Mouse (Mus musculus) cerebellum, adult 2 months (tissue): ENCODE measurements at regions not wholly inside any gene's neighbourhood (a gene's known extent, or its start where the extent isn't known, plus 50 kb on each side); places are given as distances from the start of the nearest gene placed in this dataset.

ENCODE experiments used
- CTCF ChIP-seq: fragments of 200-500 bp; IDR thresholded peaks from 2 replicates; pipeline ENCODE4 v1.5.1; 2011; ENCODE audit warnings: low read depth, mild to moderate bottlenecking, control low read depth, low read length, moderate library complexity, borderline replicate concordance; ENCODE audit not compliant: insufficient read depth
- POLR2A ChIP-seq: fragments of 200-500 bp; IDR thresholded peaks from 2 replicates; pipeline ENCODE4 v1.6.1; 2011; ENCODE audit warnings: low read length, control low read depth, borderline replicate concordance; ENCODE audit not compliant: insufficient read depth

DNA sequence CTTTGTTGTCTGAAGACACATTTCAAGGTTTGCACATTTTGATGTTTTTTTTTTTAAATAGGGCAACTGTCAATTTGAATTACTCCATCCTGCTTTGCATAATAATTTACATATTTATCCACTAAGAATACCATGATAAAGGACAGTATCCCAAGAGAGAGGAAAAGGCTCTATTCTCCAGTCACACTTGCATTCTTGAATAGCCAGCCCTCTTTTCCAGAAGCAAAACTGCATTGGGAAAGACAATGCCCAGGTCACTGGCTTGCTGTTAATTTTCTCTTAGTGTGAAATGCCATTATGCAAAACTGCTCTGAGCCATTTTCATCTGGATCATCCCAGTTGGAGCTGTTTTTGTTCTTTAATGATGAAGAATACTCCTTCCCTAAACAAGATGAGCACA is 234.7 kb downstream of the Rnd3 start:
- TF ChIP-seq POLR2A (no peak), CTCF (no peak)
